Mouse (Mus musculus): ENCODE data around the gene Cdkl3.

DNA sequence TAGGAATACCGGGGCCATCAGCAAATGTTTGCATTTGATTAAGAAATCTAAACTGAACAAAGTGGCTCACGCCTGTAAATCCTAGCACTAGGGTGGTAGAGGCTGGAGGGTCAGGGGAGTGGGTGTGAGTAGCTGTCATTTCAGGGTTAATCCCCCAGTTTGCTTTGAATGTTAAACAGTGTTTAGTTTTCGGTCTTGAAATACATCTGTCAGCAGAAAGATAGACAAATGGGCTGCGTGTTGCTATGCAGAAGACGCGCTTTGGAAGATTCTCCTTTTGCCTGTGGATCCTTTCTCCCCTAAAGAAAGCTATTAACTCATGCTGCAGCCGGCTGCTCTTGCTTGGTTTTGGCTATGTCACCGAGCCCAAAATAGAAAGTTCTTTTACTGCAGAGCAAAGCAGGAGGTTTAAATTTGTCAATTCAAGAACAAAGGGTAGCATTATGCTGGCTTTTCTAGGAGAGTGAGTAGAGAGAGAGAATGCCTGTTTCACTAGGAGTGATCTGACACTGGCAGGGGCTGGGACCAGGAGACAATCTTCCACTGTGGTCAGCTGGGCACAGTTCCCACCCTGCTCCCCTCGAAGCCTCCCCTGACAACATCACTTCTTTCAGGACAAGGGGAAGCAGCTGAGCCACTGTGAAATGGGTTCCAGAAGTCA is 82.3 kb downstream of the Cdkl3 start:
- TF ChIP-seq CTCF (IDR thresholded peaks at IDR 0.05; ENCODE audit: low read depth), result no peak
- no peak for TF ChIP-seq EP300 (optimal IDR thresholded peaks at IDR 0.05)

All from stomach, postnatal 0 days (tissue).